Mouse (Mus musculus) bone marrow macrophage, adult 2 months (primary cell): ENCODE measurements around the gene Tmpo.

ENCODE experiments used
- CTCF ChIP-seq: IDR thresholded peaks from 2 replicates; pipeline ENCODE4 v1.5.1; 2012; ENCODE audit warnings: low read depth, mild to moderate bottlenecking, low read length, moderate library complexity
- POLR2A ChIP-seq: IDR thresholded peaks from 2 replicates; pipeline ENCODE4 v1.6.1; 2012; ENCODE audit warnings: mild to moderate bottlenecking, low read depth, low read length, borderline replicate concordance

GRCm38 (mm10) chr10:91172329-91173100, 8.6 kb downstream of the Tmpo start:
- TF ChIP-seq POLR2A (no peak), CTCF (no peak)
